Mouse (Mus musculus): ENCODE data around the gene Fastkd5.
"Not testable (repeated sequence)": the region's sequence is repeated elsewhere in the genome, so short reads cannot be mapped to it uniquely, and the experiment has no call there.

The Fastkd5 gene

GRCm38 (mm10) chr2:130577021-130577420 is 52.8 kb downstream of the Fastkd5 start:
- DNase-seq (ENCODE audit: low spot score) = no peak

- DNase-seq (ENCODE audit: low spot score) = not testable (repeated sequence)
Measured at GRCm38 (mm10) chr2:130576564-130576963, 53.3 kb downstream of the Fastkd5 start.

GRCm38 (mm10) chr2:130575873-130576272 is 54.0 kb downstream of the Fastkd5 start, which contains the start of gene Oxt:
TSS of gene Oxt (plus strand) at chr2:130576173.
- no peak for DNase-seq (ENCODE audit: low spot score)

GRCm38 (mm10) chr2:130574960-130575359 is 54.9 kb downstream of the Fastkd5 start:
- no peak for DNase-seq (ENCODE audit: low spot score)

- no peak for DNase-seq (ENCODE audit: low spot score)
Measured at GRCm38 (mm10) chr2:130569926-130570325, 59.9 kb downstream of the Fastkd5 start.

GRCm38 (mm10) chr2:130568921-130569320 is 60.9 kb downstream of the Fastkd5 start:
- no peak for DNase-seq (ENCODE audit: low spot score)

GRCm38 (mm10) chr2:130564983-130565382 is 64.8 kb downstream of the Fastkd5 start:
- peak; percentile 52 for DNase-seq (ENCODE audit: low spot score)

GRCm38 (mm10) chr2:130564063-130564462 is 65.8 kb downstream of the Fastkd5 start:
- peak; percentile 18 for DNase-seq (ENCODE audit: low spot score)
